Mouse (Mus musculus) ES-Bruce4 (cell line): ENCODE measurements around the gene Gns. TPM values are rescaled to one million over a fixed set of nuclear protein-coding genes. Genes with fewer than 3 reads are reported as not detected.

ENCODE experiments used
- H3K27ac ChIP-seq: 2 replicates; pipeline ENCODE4 v1.5.1; 2012; ENCODE audit warnings: low read length, inconsistent platforms; ENCODE audit not compliant: insufficient read depth
- H3K27me3 ChIP-seq: 2 replicates; pipeline ENCODE4 v1.6.1; 2012; ENCODE audit warnings: mild to moderate bottlenecking, low read length, inconsistent platforms; ENCODE audit not compliant: control insufficient read depth, poor library complexity, insufficient read depth, severe bottlenecking
- H3K36me3 ChIP-seq: 2 replicates; pipeline ENCODE4 v1.6.1; 2012; ENCODE audit warnings: inconsistent platforms, mild to moderate bottlenecking, low read length, moderate library complexity; ENCODE audit not compliant: control insufficient read depth, poor library complexity, insufficient read depth, severe bottlenecking
- H3K4me1 ChIP-seq: one replicate; pipeline ENCODE4 v1.8.1; 2011; ENCODE audit warnings: low read length; ENCODE audit not compliant: control insufficient read depth, insufficient read depth
- H3K4me3 ChIP-seq: 2 replicates; pipeline ENCODE4 v1.5.1; 2011; ENCODE audit warnings: low read depth, mild to moderate bottlenecking, low read length
- H3K9ac ChIP-seq: 2 replicates; pipeline ENCODE4 v1.6.1; 2012; ENCODE audit warnings: low read depth, mild to moderate bottlenecking, inconsistent platforms; ENCODE audit not compliant: poor library complexity, severe bottlenecking
- H3K9me3 ChIP-seq: replicated peaks from 2 replicates; pipeline ENCODE4 v1.6.1; 2012; ENCODE audit warnings: mild to moderate bottlenecking, low read length, inconsistent platforms; ENCODE audit not compliant: control insufficient read depth, poor library complexity, insufficient read depth, severe bottlenecking
- CTCF ChIP-seq: IDR thresholded peaks from one replicate; pipeline ENCODE4 v1.8.1; 2011; ENCODE audit warnings: low read depth, low read length
- EP300 ChIP-seq: IDR thresholded peaks from 2 replicates; pipeline ENCODE4 v1.6.1; 2011; ENCODE audit warnings: low read depth, low read length; ENCODE audit not compliant: insufficient read depth
- POLR2A ChIP-seq: IDR thresholded peaks from one replicate; pipeline ENCODE4 v1.8.1; 2011; ENCODE audit warnings: low read length; ENCODE audit not compliant: insufficient read depth
- polyA plus RNA-seq: library from polyadenylated mRNA; stranded (reverse); fragments of >200 nt; gene quantifications from 2 replicates; pipeline ENCODE4 v1.2.4, GENCODE M21; 2011; ENCODE audit warnings: low read depth; ENCODE audit not compliant: missing spikeins, insufficient read depth, insufficient read length

Gene Gns
- polyA plus RNA-seq, 1 experiment: 44.2 TPM

DNA sequence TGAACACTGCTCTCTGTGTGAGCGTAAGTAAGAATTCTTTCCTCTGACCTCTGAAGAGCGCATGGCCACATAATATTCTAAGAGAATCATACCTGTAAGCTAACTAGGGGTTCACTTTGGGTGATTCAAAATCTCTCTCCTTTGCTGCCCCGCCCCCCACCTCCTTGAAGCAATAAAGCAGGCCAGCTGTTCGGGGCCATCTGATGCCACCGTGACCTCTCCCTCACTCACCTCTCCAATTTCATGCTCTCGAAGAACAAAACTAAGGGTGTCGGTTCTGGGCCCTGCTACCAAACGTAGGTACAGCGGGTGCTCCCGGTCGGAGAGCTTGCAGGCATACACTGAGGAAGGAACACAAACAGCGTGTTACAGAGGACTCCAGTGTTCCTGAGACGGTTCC, 49.2 kb downstream of the Gns start:
- Histone ChIP-seq H3K27ac (no peak overlapping the region), H3K9me3 (no peaks in the 10 kb centered on the region), H3K4me1 (peaks cover 5% of the 10 kb centered on the region), H3K27me3 (no peaks in the 10 kb centered on the region), H3K36me3 (peaks cover 5% of the 10 kb centered on the region), H3K4me3 (no peak overlapping the region), H3K9ac (no peak overlapping the region)
- TF ChIP-seq POLR2A (no peak), EP300 (no peak), CTCF (no peak)

GRCm38 (mm10) chr10:121418835-121419234, 53.9 kb downstream of the Gns start:
- H3K4me3 ChIP-seq: no peak overlapping the region
- H3K27me3 ChIP-seq: no peaks in the 10 kb centered on the region
- TF ChIP-seq CTCF (no peak), POLR2A (no peak)
- H3K27ac ChIP-seq: no peak overlapping the region
- peaks cover 9% of the 10 kb centered on the region for H3K4me1 ChIP-seq
- H3K9ac ChIP-seq: no peak overlapping the region
- H3K9me3 ChIP-seq: no peaks in the 10 kb centered on the region
- H3K36me3 ChIP-seq: peaks cover 5% of the 10 kb centered on the region

DNA sequence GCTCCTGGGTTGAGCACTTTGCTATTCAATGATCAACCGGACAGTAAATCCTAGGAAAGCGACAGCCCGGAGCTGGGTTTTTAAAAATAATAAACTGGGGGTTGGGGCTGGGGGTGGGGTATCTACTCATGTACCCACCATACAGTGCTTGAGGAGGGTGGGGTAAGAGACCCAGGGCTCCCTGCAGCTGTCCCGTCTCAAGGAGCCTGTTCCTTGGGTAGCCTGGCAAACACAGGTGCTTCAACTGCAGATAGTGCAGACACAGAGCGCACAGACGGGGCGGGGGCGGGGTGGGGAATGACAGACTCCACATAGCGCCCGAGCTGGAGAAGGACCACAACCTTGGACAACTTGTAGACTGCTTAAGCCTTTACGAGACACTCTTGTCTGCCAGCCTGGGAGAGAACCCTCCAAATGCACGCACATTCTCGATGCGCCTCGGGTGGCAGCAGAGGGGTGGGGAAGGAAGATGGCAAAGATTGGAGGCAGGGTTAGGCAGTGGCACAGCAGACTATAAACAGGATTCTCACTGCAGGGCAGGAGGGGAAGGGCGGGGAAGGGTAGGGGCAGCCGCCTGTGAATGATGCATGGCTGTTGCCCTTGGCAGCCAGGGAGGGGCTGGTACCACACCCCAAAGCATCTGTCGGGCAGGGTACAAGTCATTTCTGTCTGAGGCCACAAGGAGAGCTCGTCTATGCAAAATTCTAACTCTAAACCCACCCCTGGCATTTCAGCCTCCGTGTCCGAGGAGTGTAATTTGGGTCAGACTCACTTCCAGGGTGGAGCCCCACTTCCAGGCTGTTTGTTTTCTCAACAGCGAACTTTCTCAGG, 55.0 kb downstream of the Gns start:
- peaks cover 5% of the 10 kb centered on the region for H3K36me3 ChIP-seq
- TF ChIP-seq CTCF (no peak), POLR2A (no peak), EP300 (no peak)
- no peaks in the 10 kb centered on the region for H3K27me3 ChIP-seq
- H3K4me1 ChIP-seq: peaks cover 9% of the 10 kb centered on the region
- H3K27ac ChIP-seq: no peak overlapping the region
- H3K9ac ChIP-seq: no peak overlapping the region
- H3K9me3 ChIP-seq: no peaks in the 10 kb centered on the region
- H3K4me3 ChIP-seq: no peak overlapping the region

GRCm38 (mm10) chr10:121421023-121421422, 56.1 kb downstream of the Gns start:
- H3K27ac ChIP-seq: no peak overlapping the region
- no peak overlapping the region for H3K9ac ChIP-seq
- no peak overlapping the region for H3K4me3 ChIP-seq
- H3K27me3 ChIP-seq: no peaks in the 10 kb centered on the region
- H3K36me3 ChIP-seq: peaks cover 1% of the 10 kb centered on the region
- no peak for TF ChIP-seq CTCF
- H3K4me1 ChIP-seq: peaks cover 10% of the 10 kb centered on the region
- H3K9me3 ChIP-seq: no peaks in the 10 kb centered on the region

DNA sequence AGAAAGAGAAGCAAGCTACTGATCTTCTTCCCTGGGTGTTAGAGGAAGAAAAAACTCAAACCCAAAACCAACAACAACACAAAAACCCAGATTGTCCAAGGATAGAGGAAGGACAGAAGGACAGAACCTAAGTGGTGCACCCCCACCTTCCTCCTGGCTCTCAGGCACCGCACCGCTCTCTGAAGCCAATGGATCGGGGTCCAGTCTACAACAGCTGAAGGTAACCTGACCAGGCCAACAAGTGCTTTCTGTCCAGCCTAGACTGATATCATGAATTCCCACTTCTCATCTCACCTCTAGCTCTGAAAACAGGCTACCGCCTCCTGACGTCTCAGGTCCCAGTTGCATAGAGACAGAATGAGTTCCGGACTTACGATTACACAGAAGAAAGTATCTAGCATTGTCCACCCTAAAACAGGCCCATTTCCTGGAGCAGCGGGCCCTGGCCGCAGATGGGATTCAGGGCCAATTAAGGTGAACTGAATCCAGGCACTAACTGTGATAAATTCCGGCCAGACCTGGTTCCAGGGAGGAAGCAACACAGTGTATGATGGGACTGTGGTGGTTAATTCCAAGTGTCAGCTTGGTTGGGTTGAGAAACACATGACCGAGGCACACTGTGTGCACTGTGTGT, 56.9 kb downstream of the Gns start:
- H3K9ac ChIP-seq: no peak overlapping the region
- H3K4me1 ChIP-seq: peaks cover 10% of the 10 kb centered on the region
- no peak overlapping the region for H3K27ac ChIP-seq
- no peaks in the 10 kb centered on the region for H3K36me3 ChIP-seq
- TF ChIP-seq EP300 (no peak), POLR2A (no peak), CTCF (no peak)
- H3K9me3 ChIP-seq: no peaks in the 10 kb centered on the region
- no peak overlapping the region for H3K4me3 ChIP-seq
- no peaks in the 10 kb centered on the region for H3K27me3 ChIP-seq

DNA sequence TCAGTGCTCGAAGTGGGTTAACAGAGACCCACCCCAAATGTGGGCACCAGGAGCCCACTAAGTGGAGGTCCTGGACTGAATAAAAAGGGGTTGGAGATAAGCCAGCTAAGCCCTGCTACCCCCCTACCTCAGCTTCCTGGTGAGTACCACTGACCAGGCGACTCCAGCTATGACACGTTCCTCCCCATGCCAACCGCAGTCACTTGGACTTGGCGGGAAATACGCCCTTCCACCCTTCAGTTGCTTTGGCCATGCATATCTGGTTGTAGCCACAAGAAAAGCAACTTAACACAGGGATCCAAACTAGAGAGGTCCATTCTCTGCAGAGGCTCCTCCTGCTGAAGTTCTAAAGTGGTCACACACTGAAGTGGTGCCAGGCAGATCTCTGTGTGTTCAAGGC, 57.4 kb downstream of the Gns start:
- no peaks in the 10 kb centered on the region for H3K27me3 ChIP-seq
- H3K27ac ChIP-seq: no peak overlapping the region
- no peak overlapping the region for H3K4me3 ChIP-seq
- no peaks in the 10 kb centered on the region for H3K9me3 ChIP-seq
- no peak overlapping the region for H3K9ac ChIP-seq
- peaks cover 10% of the 10 kb centered on the region for H3K4me1 ChIP-seq
- no peaks in the 10 kb centered on the region for H3K36me3 ChIP-seq
- TF ChIP-seq CTCF: no peak
- TF ChIP-seq POLR2A: no peak
- no peak for TF ChIP-seq EP300
